Mouse (Mus musculus) layer of hippocampus, adult 11-12 months (tissue): ENCODE measurements around the gene Ubqln5.

ENCODE experiments used
- DNase-seq: peaks from one replicate; pipeline ENCODE4 v3.0.0; 2022; ENCODE audit warnings: low spot score

Gene Ubqln5

DNA sequence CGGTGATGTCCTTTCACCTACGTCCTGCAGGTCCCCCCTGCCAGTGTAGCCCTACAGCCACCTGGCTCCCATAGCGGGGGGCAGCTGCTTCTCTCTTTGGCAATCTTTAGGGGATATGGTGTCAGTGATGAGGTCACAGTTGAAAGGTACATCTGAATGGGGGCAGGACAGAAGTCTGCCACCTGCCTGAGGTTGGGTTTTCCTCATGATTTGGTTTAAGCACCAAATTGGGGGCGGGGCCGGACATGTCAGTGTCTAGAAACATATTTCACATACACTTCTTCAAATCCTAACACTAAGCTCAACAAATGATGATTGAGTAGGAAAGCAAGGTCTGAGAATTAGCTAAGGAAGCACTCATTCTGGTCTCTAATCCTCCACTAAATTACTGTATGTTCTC lies at the start of gene Ubqln5:
Ubqln5 (minus strand) TSS at position 101 of the 400 bp plus-strand sequence.
- DNase-seq, result no peak

DNA sequence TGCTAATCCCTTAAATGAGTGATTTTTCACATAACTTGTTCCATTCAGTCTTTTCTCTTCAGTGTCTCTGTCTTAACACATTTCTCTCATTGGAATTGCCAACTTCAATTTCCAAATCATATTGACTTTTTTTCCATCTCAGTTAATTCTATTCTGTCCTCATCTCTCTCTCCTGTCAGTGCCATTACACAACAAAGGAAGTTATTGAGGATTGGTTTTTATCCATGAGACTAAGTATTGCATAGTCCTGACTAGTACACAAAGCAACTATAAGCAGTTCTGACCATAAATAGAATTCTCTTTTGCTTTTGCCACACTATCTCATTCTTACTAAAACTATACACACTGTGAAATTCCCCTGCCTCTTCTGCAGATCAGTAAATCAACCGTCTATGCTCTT lies 49.4 kb upstream of the Ubqln5 start:
- no peak for DNase-seq

DNA sequence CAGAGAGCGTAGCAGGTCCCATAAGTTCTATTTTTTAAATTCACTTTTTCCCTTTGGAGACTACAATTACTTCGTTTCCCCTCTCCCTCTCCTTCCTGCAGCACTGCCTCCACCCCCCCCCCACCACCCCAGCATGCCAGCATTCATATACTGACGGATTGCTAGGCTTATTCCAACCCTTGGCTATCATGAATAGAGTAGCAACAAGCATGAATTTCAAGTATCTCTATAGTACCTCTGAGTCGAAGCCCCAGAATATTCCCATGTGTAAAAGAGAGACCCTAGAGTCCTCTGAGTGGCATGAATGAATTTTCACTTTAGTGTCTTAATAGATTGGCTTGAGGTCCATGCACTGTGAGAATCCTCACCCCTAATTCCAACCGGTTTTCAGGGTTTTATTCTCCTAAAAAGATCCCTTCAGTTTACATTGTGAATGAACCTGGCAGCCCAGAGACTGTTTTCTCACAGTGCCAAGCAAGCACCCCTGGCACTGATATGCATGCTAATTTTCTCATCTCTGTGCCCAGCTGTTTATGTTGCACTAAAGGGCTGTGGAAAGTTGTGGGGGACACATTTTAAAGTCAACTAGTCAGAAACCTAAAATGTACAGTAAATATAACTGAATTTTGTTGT lies 48.9 kb upstream of the Ubqln5 start:
- no peak for DNase-seq

DNA sequence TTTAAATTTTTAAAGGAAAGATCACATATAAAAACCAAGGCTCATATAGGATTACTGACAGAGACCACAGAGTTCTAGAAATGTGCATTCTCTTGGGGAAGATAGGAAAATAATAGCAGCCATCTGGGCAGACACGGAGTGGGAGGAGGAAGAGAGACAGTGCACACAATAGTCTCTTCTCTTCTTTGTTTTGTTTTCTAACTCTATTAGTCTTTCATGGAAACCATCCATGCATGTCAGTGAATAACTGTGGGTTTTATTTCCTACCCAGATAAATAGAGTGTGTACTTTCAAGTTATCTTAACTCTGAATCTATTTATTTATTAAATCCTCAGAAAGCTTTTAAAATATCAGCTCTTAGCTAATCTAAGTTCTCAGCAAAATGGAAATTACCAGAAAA lies 45.5 kb upstream of the Ubqln5 start:
- DNase-seq, result no peak

DNA sequence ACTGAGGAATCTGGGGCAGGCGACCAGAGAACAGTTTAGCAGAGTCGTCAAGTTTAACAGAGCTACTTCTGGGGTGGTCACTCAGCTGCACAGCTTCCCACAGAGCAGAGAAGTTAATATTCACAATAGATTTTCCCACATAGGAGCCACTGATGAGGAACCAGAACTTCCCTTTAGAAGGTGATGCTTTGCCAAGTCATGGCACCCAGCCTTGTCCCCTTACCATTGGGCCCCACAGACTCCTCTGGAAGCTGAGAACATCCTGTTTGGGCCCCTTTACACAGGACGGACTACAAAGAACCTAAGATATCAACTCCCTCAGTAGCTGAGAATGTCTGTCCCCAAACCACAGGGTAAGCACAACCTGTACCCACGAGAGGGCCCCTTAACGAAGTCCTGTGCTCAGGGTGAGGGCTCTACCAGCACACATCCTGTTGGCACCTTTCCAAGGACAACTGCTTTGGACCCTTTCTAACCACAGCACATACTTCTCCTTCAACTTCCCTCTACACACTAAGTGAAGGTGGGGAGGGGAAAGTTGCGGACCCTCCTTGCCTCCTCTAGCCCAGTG lies 40.1 kb upstream of the Ubqln5 start:
- no peak for DNase-seq

DNA sequence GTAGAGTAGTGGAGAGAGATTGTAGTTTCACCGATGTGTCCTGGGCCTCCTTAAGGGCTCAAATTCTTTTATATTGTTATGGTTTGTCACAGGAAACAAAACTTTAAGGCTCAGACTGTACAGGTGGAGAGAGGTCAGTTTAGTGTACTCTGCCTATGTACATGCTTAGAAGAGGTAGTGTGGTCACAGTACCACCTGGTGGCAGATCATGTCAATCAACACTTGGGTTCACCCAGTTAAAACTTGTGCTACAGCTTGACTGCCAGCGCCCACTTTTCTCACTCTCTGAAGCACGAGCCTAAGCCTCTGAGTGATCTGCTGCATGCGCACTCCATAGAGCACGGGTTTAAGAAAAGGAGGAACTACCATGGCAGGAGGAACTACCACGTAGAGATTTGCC lies 37.5 kb upstream of the Ubqln5 start:
- DNase-seq, result no peak

DNA sequence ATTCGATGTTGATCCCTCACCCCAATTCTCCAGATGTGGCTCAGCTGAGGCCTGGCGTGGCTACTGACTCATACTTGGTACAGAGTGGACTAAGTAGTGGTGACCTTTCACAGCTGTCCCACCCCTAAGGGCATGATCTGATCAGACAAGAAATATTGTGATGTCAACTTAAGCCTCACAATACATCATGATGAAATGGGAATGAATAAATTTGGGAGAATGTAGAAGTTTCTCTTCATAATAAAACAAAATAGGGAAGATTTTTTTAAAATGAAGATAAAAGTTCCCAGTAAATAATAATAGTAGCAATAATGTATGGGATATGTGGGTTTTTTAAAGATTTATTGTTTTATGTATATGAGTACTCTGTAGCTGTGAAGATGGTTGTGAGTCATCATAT lies 20.8 kb upstream of the Ubqln5 start, which contains the start of gene Ubqlnl:
Ubqlnl (minus strand) TSS at position 101 of the 400 bp plus-strand sequence.
- DNase-seq, result no peak

DNA sequence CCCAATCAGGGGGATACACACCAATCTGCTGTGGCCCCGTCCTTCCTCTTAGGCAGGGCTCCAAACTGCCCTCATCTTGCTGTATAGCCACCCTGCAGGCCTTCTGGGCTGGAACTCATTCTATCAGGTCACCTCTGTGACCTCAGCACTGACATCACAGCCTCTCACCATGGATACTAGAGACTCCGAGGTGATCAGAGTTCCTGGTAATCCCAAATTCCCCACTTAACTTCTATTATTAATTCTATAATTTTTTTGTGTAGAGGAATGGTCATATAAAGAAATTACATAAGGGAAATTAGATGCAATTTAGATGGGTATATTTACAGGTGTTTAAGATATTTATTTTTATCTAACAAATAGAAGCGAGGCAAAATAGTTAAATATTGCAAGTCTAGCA lies 13.6 kb upstream of the Ubqln5 start, which contains the start of gene Ubqln3:
Ubqln3 (minus strand) TSS at position 101 of the 400 bp plus-strand sequence.
- DNase-seq, result no peak

DNA sequence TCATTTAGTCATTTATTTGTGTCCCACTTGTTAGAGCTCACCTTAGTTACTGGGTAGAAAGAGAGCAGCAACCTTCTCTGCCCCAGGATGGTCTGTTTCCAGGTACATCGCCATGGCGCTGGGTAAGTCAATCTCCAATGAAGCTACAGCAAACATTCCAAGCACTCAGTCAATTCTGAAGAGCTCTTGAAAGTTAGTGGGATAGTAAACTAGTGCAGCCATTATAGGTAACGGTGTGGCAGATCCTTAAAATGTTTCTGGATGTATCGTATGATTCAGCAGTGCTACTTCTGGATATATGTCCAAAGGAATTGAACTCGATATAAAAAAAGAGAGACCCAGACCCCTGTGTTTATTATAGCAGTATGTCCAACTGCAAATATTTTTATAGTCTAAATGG lies 7.7 kb upstream of the Ubqln5 start, which contains the start of gene Olfr643:
Olfr643 (minus strand) TSS at position 101 of the 400 bp plus-strand sequence.
- DNase-seq, result no peak

DNA sequence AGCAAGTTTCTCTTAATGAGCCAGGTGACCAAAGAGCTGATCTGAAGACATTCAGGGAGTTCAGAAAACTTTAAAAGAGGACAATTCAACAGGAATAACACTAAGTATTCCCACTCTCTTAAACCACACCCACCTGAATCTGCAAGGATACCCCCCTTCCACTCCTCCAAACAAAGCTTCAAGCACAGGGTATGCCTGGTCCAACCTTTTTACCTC lies 25.0 kb downstream of the Ubqln5 start, which contains the start of gene Olfr646:
Olfr646 (plus strand) TSS at position 117 of the 216 bp plus-strand sequence.
- no peak for DNase-seq

DNA sequence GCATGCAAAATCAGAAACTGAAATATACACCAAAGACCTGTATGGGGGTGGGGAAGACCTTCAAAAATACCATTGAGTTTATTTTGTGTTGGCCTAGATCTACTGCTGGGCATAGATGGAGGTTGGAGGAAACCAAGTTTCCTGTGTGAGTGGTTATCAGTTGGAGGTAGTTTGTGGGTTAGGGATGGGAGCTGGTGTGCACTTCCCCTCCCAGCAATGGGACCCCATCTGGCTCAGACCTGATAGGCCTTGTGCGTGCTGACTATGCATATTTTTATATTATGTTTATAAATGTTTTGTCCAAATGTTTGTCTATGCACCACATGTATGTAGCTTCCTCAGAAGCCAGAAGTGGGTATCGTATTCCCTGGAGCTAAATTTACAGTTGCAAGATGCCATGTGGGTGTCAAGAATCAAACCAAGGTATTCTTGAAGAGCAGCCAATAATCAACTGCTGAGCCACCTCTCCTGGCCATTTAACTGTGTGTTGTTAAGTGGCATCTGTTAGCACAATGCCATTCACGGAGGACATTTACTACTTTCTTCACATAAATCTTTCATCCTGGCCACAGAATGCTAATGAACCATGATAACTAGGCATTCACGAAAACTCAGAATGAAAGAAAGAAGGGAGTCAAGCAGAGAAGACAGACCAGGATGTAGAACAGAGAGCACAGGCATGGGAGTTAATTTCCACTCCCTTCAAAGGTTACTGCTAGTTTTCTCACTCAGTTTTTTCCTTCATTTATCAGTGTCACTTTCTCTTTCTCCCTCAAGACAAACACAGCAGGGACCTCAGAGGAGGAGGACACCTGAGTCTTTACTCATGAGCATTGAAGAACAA lies 25.5 kb downstream of the Ubqln5 start:
- no peak for DNase-seq

DNA sequence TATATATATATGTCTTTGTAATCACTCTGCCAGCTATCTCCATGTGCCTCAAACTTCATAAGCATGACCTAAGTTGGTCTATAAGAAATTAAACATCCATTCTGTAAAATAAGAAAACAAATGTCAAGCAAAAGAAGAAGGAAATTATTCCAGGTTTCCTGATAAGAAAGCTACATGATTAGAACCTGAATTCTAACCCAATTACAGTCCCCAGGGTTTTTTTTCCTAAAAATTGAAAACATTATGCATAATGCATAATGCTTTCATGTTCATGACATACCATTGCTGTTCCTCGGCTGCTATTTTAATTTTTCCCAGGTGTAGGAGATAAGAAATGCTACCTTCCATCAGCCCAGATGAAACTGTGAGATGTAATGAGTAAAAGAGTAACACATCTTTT lies 44.3 kb downstream of the Ubqln5 start, which contains the start of gene Olfr645:
Olfr645 (minus strand) TSS at position 101 of the 400 bp plus-strand sequence.
- DNase-seq, result no peak
